Mouse (Mus musculus): ENCODE results near the gene Npl. TPM values are rescaled to one million over a fixed set of nuclear protein-coding genes. Genes with fewer than 3 reads are reported as not detected.

Npl gene
- not detected for polyA plus RNA-seq (2017; shearing (Covaris generic))

DNA sequence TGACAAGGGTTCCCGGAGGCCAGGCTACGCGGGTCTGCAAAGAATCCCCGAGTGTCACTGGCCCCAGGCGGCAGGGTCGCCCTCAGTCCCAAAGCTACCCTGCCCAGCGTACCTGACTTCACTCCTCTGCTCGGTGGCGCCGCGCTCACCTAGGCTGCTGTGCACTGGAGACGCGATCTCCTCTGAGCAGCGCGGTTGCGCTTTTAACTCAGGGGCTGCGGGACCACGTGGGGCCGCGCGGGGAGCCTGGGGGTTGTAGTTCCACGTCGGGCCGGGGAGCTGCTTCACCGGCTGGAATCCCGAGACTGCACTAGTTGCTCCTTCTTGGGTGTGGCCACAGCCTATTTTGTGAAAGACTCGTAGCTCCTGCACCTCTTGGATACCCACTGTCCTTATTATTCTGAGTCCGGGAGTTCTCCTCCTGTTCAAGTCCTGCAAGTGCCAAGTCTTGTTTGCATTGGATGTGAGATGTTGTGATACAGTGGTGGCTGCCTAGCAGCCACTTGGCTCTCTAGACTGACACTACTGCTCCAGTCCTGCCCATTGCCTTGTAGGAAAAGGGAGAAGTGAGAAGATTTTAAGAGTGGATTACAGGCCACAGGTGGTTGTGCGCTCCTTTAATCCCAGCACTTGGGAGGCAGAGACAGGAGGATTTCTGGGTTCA, at the start of gene Npl:
TSS of gene Npl (minus strand) at position 510 of the 664 bp plus-strand sequence.

DNA sequence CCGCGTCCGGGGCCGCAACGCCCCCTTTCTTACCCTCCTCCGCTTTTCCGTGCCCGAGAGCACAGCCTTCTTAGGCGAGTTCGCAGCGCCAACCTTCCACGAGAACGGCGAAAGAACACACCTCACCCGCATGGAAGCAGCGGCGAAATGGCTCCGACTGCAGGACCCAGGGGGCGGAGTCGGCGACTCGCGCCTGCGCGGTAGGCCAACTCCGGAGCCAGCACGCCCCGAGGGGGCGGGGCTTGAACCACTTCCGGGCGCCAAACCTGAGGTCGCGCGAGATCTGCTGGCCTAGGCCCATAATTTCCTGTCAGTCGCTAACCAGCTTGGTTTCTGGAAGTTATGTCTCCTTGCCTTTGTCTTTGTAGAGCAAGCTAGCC, 62.4 kb downstream of the Npl start, which contains the start of gene Dhx9:
TSS of gene Dhx9 (minus strand) at position 161 of the 380 bp plus-strand sequence.

Other genes with a start within 250 kb of the Npl start
- 0.61 TPM for gene Lamc1, start 217.3 kb downstream of the Npl start, polyA plus RNA-seq (2017; shearing (Covaris generic))
- 0.34 TPM for gene Shcbp1l, start 124.9 kb downstream of the Npl start, polyA plus RNA-seq (2017; shearing (Covaris generic))
- 73.1 TPM for gene Dhx9, start 62.4 kb downstream of the Npl start, polyA plus RNA-seq (2017; shearing (Covaris generic))
- not detected for gene Rgs8, start 103.0 kb upstream of the Npl start, polyA plus RNA-seq (2017; shearing (Covaris generic))
- gene Rgs16, start 190.3 kb upstream of the Npl start, polyA plus RNA-seq (2017; shearing (Covaris generic)) = 2.2 TPM
- gene Rnasel, start 199.4 kb upstream of the Npl start, polyA plus RNA-seq (2017; shearing (Covaris generic)) = 18.0 TPM

Measured in naive thymus-derived CD4-positive, alpha-beta T cell, adult 5 months (primary cell).